Mouse (Mus musculus) forebrain, embryonic 13.5 days (tissue): ENCODE measurements at regions not wholly inside any gene's neighbourhood (a gene's known extent, or its start where the extent isn't known, plus 50 kb on each side); places are given as distances from the start of the nearest gene placed in this dataset.
A peak's percentile ranks its signal among the peaks of the same experiment; 100 is the strongest.

Experiments used
- ATAC-seq: fragments of 200-750 bp; cut with Nextera tagmentation; 2 replicates; pipeline ENCODE4 v1.8.0; 2017
- H3K27ac ChIP-seq: fragments of 300-500 bp; sonication (generic); 2 replicates; pipeline ENCODE4 v1.5.1; 2015; ENCODE audit warnings: inconsistent platforms, mild to moderate bottlenecking, moderate library complexity
- H3K27me3 ChIP-seq: fragments of 300-500 bp; sonication (generic); 2 replicates; pipeline ENCODE4 v1.6.1; 2015; ENCODE audit warnings: mild to moderate bottlenecking, inconsistent platforms
- H3K36me3 ChIP-seq: fragments of 300-500 bp; sonication (generic); 2 replicates; pipeline ENCODE4 v1.6.1; 2015; ENCODE audit warnings: mild to moderate bottlenecking, inconsistent platforms; ENCODE audit not compliant: poor library complexity, severe bottlenecking
- H3K4me1 ChIP-seq: fragments of 300-500 bp; sonication (generic); 2 replicates; pipeline ENCODE4 v1.6.1; 2015; ENCODE audit warnings: inconsistent platforms
- H3K4me2 ChIP-seq: fragments of 300-500 bp; sonication (generic); 2 replicates; pipeline ENCODE4 v1.6.1; 2015; ENCODE audit warnings: inconsistent platforms, mild to moderate bottlenecking, moderate library complexity
- H3K4me3 ChIP-seq: fragments of 300-500 bp; sonication (generic); 2 replicates; pipeline ENCODE4 v1.5.1; 2015; ENCODE audit warnings: mild to moderate bottlenecking, inconsistent platforms
- H3K9ac ChIP-seq: fragments of 300-500 bp; sonication (generic); 2 replicates; pipeline ENCODE4 v1.6.1; 2015; ENCODE audit warnings: mild to moderate bottlenecking, inconsistent platforms
- H3K9me3 ChIP-seq: fragments of 300-500 bp; sonication (generic); replicated peaks from 2 replicates; pipeline ENCODE4 v1.6.1; 2016; ENCODE audit warnings: inconsistent platforms
- WGBS: fragments of 180-500 bp; shearing (Covaris S2); methylation state at CpG from one replicate; pipeline ENCODE4 v1.1.7; 2015; 5-methylcytosine and 5-hydroxymethylcytosine counted together

- Histone ChIP-seq H3K27me3 (no peaks in the 10 kb centered on the region), H3K9ac (no peak overlapping the region), H3K9me3 (no peaks in the 10 kb centered on the region; the same call in 1 of the 2 replicates), H3K4me2 (no peak overlapping the region), H3K4me3 (no peak overlapping the region), H3K27ac (no peak overlapping the region), H3K36me3 (no peaks in the 10 kb centered on the region), H3K4me1 (peaks cover 9% of the 10 kb centered on the region)
- WGBS = 78% methylated on average over 7 of the region's 7 CpGs
- no peak for ATAC-seq
Observed at GRCm38 (mm10) chr12:71467820-71468219, 158.1 kb downstream of the Dact1 start.

DNA sequence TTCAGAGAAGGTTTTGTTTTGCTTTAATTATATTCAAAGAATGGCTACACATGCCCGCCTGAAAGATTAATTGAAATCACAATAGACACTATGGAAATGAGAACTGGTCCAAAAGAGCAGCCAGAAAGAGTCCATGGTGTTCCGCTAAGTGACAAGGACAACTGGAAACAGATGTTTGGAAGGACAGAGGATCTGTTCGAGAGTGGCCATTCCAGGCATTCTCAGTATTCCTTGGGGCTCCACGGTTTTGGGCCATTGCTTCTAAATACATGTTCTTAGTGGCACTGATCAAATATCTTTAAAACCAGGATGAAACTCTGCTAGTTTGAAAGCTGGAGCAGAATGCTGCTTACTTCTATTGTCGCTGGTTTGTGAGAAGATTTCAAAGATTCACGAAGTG lies 158.6 kb downstream of the Dact1 start:
- WGBS = 43% methylated on average over 6 of the region's 6 CpGs
- no peak for ATAC-seq
- H3K27ac ChIP-seq = no peak overlapping the region
- no peaks in the 10 kb centered on the region; the same call in 1 of the 2 replicates for H3K9me3 ChIP-seq
- no peak overlapping the region for H3K9ac ChIP-seq
- peaks cover 9% of the 10 kb centered on the region for H3K4me1 ChIP-seq
- no peak overlapping the region for H3K4me3 ChIP-seq
- no peaks in the 10 kb centered on the region for H3K36me3 ChIP-seq
- no peaks in the 10 kb centered on the region for H3K27me3 ChIP-seq
- H3K4me2 ChIP-seq = no peak overlapping the region

GRCm38 (mm10) chr12:71470983-71471715 lies 161.5 kb downstream of the Dact1 start:
- no peak overlapping the region for H3K4me3 ChIP-seq
- peaks cover 9% of the 10 kb centered on the region for H3K4me1 ChIP-seq
- ATAC-seq = no peak
- H3K9me3 ChIP-seq = no peaks in the 10 kb centered on the region; the same call in 1 of the 2 replicates
- H3K27me3 ChIP-seq = 0 out of 2 replicates have a peak, but pooled peaks cover 5% of the 10 kb centered on the region
- no peak overlapping the region for H3K4me2 ChIP-seq
- H3K36me3 ChIP-seq = no peaks in the 10 kb centered on the region
- 87% methylated on average over 13 of the region's 13 CpGs for WGBS
- H3K27ac ChIP-seq = no peak overlapping the region
- H3K9ac ChIP-seq = no peak overlapping the region

DNA sequence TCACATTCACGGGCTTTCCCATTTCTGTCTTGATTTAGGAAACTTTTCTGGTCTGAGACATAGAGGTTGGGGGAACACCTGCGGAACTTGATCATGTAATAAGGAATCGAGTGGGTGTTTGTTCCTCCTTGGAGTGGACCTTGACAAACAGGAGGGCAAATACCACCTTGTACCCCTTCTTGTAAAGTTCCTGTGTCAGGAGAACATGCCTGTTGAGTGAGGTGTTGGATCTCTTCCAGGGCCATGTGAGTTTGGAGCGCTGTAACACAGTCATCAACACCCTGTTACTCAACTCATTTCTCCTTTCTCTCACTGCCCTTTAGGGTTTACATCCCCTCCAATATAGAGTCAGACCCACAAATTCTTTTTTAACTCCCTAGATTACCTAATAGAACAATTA lies 162.0 kb downstream of the Dact1 start:
- 94% methylated on average over 4 of the region's 4 CpGs for WGBS
- Histone ChIP-seq H3K36me3 (no peaks in the 10 kb centered on the region), H3K9me3 (no peaks in the 10 kb centered on the region; the same call in 1 of the 2 replicates), H3K27ac (no peak overlapping the region), H3K27me3 (0 out of 2 replicates have a peak, but pooled peaks cover 6% of the 10 kb centered on the region), H3K4me2 (no peak overlapping the region), H3K4me1 (peaks cover 9% of the 10 kb centered on the region), H3K9ac (no peak overlapping the region), H3K4me3 (no peak overlapping the region)
- no peak for ATAC-seq

DNA sequence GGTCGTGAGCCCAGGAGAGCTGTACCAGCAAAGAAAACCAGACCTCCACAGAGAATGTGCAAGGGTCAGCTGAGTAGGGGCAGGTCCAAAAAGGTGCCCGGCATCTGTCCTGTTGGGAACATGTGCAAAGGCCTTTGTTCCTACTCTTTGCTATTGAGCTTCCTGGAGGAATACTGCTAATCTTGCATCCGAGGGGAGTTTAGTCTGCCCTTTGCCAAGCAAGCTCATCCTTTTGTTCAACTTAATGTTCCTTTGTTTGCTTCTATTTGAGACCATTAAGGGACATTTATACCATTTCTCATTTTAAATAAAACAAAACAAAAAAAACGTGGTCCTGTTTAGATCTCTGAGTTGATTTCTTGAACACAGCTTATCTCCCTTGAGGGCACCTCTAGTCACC lies 166.6 kb downstream of the Dact1 start:
- Histone ChIP-seq H3K27ac (no peak overlapping the region), H3K4me2 (no peak overlapping the region), H3K4me1 (peaks cover 13% of the 10 kb centered on the region), H3K9ac (no peak overlapping the region), H3K36me3 (no peaks in the 10 kb centered on the region), H3K4me3 (no peak overlapping the region), H3K27me3 (peaks cover 15% of the 10 kb centered on the region; the same call in 1 of the 2 replicates), H3K9me3 (no peaks in the 10 kb centered on the region)
- ATAC-seq = no peak
- WGBS = 57% methylated on average over 4 of the region's 4 CpGs

DNA sequence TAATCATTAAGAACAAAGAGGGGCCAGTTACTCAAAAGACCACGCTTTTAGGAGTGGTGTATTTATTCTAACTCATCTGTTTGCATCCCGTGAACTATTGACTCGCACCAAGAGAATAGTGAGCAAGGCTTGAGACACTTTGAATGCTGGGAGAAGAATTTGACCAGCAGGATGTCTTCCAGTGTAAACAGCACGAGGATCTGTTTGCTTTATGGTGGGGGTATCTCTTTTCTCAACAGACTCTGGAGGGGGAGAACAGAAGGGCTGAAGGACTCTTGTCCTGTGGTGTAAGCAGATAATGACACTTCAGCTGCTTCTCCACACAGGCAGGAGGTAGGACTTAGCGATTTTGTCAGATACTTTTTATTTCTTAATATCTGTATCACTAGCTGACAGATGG lies 168.0 kb downstream of the Dact1 start:
- WGBS = 6% methylated on average over 5 of the region's 5 CpGs
- no peak for ATAC-seq
- no peak overlapping the region for H3K9ac ChIP-seq

GRCm38 (mm10) chr12:71481371-71481770 lies 171.7 kb downstream of the Dact1 start:
- Histone ChIP-seq H3K9me3 (no peaks in the 10 kb centered on the region), H3K4me3 (no peak overlapping the region), H3K4me1 (peaks cover 26% of the 10 kb centered on the region), H3K27ac (peak overlapping the region; percentile 25; the same call in 1 of the 2 replicates), H3K9ac (no peak overlapping the region), H3K36me3 (no peaks in the 10 kb centered on the region), H3K27me3 (peaks cover 9% of the 10 kb centered on the region; the same call in 1 of the 2 replicates), H3K4me2 (no peak overlapping the region)
- 65% methylated on average over 6 of the region's 6 CpGs for WGBS
- ATAC-seq = 0 out of 2 replicates have a peak, but pooled peaks have one; percentile 48

More for the DNA sequence above, 168.0 kb downstream of the Dact1 start:
- Histone ChIP-seq H3K4me3 (no peak overlapping the region), H3K9me3 (no peaks in the 10 kb centered on the region), H3K27me3 (peaks cover 15% of the 10 kb centered on the region; the same call in 1 of the 2 replicates), H3K4me2 (no peak overlapping the region), H3K27ac (no peak overlapping the region), H3K4me1 (peaks cover 26% of the 10 kb centered on the region), H3K36me3 (no peaks in the 10 kb centered on the region)

DNA sequence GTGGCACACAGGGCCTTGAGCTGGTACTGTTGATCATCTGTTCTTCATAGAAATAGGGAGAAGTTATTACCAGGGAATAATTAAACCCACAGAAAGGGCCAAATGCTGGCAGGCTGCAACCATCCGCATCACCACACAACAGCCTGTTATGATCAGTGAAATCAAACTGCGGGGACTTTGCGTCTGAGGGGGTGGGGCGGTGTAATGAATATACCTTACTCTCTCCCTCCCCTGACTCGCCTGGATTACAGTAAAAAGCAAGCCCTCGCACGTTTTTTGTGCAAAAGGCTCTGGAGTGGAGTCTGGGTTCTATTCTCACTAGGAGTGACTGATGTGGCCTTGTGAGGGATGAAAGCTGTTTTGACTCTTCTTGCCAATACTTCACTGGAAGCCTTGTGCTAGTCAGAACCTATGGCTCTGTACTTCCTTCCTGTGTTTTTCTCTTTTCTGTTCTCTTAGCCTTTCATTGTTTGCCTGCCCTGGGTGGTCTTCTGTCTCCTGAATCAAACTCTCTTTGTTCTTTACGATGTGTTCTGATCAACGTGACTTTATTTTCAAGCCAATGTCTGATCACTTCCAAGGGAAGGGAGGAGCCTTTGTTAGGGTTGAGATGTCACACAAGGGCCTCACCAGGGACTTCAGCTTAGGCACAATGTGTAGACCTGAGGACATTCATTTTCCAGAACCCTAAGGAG lies 172.4 kb downstream of the Dact1 start:
- Histone ChIP-seq H3K9me3 (no peaks in the 10 kb centered on the region), H3K9ac (no peak overlapping the region), H3K27ac (peak overlapping the region; percentile 17), H3K4me3 (no peak overlapping the region), H3K36me3 (no peaks in the 10 kb centered on the region), H3K4me2 (no peak overlapping the region), H3K4me1 (peaks cover 24% of the 10 kb centered on the region), H3K27me3 (peaks cover 9% of the 10 kb centered on the region; the same call in 1 of the 2 replicates)
- 41% methylated on average over 9 of the region's 9 CpGs for WGBS
- peak; percentile 51; the same call in 1 of the 2 replicates for ATAC-seq

DNA sequence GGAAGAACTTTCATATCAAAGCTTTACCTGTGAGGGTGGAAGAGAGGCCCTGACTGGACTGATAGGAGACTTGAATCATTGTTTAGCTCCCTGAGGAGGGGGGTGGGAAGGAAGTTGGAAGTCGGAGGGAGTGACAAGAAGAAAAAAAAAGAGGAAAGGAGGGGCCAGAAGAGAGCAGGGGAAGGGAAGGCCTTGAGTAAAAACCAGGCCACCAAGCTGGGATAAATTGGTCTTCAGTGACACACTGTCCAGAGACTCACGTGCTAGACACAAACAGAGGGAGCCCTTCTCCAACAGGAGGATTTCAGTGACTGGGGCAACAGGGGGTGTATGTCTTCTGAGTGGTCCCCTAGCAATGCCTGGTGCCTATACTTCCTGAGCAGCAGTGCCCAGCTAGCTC lies 172.9 kb downstream of the Dact1 start:
- Histone ChIP-seq H3K4me1 (peaks cover 21% of the 10 kb centered on the region), H3K4me2 (no peak overlapping the region), H3K36me3 (no peaks in the 10 kb centered on the region), H3K27me3 (peaks cover 9% of the 10 kb centered on the region; the same call in 1 of the 2 replicates), H3K9ac (no peak overlapping the region), H3K9me3 (no peaks in the 10 kb centered on the region), H3K4me3 (no peak overlapping the region), H3K27ac (peak overlapping the region; percentile 17; the same call in 1 of the 2 replicates)
- WGBS = 46% methylated on average over 2 of the region's 2 CpGs
- no peak for ATAC-seq

DNA sequence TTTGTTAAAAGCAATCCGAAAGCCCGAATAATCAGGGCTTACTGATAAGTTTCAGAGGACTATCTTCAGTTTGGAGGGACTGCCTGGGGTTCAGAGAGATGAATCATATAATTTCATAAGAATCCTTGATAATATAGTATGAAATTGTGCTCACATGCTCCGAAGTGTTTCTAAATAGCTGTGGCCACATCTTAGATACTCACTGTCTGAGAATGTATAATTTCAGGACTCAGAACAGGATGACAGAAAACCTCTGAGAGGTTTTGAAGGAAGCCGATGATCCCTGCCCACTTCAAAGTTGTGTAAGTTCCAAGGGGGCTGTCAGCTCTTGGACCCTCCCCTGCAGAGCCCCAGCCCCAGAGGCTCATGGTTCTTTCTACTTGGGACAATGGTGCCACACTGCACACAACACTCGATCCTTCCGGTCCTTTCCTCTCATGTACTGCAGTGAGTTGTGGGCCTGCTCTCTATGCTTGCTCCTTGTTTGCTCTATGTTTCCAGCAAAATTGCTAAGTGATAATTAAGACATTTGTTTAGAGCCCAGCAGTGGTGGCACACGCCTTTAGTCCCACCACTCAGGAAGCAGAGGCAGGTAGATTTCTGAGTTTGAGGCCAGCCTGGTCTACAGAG lies 174.0 kb downstream of the Dact1 start:
- WGBS = 86% methylated on average over 7 of the region's 7 CpGs
- Histone ChIP-seq H3K4me1 (peaks cover 23% of the 10 kb centered on the region), H3K9ac (no peak overlapping the region), H3K27me3 (peaks cover 9% of the 10 kb centered on the region; the same call in 1 of the 2 replicates), H3K27ac (no peak overlapping the region), H3K4me3 (no peak overlapping the region), H3K9me3 (no peaks in the 10 kb centered on the region), H3K4me2 (no peak overlapping the region), H3K36me3 (no peaks in the 10 kb centered on the region)
- no peak for ATAC-seq

DNA sequence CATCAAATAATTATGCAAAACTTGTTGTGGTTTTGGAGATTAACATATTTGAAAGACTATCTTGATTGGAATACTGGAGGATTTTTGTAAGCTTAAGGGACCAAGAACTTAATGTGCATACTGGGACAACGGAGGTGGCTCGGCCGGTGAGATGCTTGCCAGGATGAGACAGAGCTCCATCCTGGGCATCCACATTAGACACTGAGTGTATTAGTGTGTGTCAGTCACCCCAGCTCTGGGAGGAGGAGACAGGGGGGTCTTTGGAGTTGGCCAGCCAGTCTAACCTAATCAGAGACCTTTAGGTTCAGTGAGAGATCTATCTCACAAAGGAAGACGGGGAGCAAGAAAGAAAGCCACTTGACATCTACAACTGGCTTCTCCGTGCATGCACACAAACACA lies 174.6 kb downstream of the Dact1 start:
- WGBS = 96% methylated on average over 5 of the region's 5 CpGs
- Histone ChIP-seq H3K4me2 (no peak overlapping the region), H3K36me3 (no peaks in the 10 kb centered on the region), H3K27me3 (peaks cover 9% of the 10 kb centered on the region; the same call in 1 of the 2 replicates), H3K9ac (no peak overlapping the region), H3K4me3 (no peak overlapping the region), H3K4me1 (peaks cover 23% of the 10 kb centered on the region), H3K27ac (no peak overlapping the region), H3K9me3 (no peaks in the 10 kb centered on the region)
- no peak for ATAC-seq

- no peak overlapping the region for H3K9ac ChIP-seq
- H3K4me3 ChIP-seq = no peak overlapping the region
- H3K4me1 ChIP-seq = peaks cover 20% of the 10 kb centered on the region
- WGBS = 70% methylated on average over 12 of the region's 12 CpGs
- H3K9me3 ChIP-seq = no peaks in the 10 kb centered on the region
- ATAC-seq = no peak
- H3K36me3 ChIP-seq = no peaks in the 10 kb centered on the region
- no peak overlapping the region for H3K4me2 ChIP-seq
- no peaks in the 10 kb centered on the region for H3K27me3 ChIP-seq
- H3K27ac ChIP-seq = no peak overlapping the region
Observed at GRCm38 (mm10) chr12:71486078-71486477, 176.4 kb downstream of the Dact1 start.
